Mouse (Mus musculus): ENCODE measurements around the gene Sf3b1.

DNA sequence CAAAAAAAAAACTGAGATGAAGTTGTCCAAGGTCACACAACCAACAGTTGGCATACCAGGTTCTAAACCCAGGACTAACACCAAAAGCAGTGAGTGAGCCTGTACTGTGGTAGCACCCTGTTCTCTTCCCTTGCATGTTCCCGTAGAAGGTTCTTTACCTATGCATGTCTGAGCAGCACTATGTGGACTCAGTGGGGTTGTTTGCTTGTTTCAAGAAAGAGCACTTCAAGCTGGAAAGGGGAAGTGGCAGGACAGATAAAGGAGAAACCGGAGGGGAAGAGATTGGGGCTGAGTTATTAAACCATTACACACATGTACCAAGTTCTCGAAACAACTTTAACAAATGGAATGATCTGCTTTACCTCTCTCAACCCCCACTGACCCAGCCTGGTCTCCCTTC, 44.6 kb downstream of the Sf3b1 start:
- TF ChIP-seq CTCF (IDR thresholded peaks at IDR 0.05; ENCODE audit: low read depth) (no peak), EP300 (IDR thresholded peaks at IDR 0.05; ENCODE audit: low read depth) (no peak)
